Mouse (Mus musculus) common myeloid progenitor, adult 5-6 weeks (primary cell): ENCODE measurements around the gene Mettl18. TPM values are rescaled to one million over a fixed set of nuclear protein-coding genes. Genes with fewer than 3 reads are reported as not detected.
A peak's percentile ranks its signal among the peaks of the same experiment; 100 is the strongest.
"Not testable (repeated sequence)": the region's sequence is repeated elsewhere in the genome, so short reads cannot be mapped to it uniquely, and the experiment has no call there.

Source experiments
- ATAC-seq: replicated peaks from 2 replicates; pipeline ENCODE4 v1.8.0; 2016; ENCODE audit warnings: low read depth, mild to moderate bottlenecking, moderate TSS enrichment, inconsistent platforms; ENCODE audit not compliant: poor library complexity, severe bottlenecking
- total RNA-seq: library from RNA; stranded (forward); fragments of 200-1000, 187-1606 nt; gene quantifications from 2 replicates; pipeline ENCODE4 v1.2.3, GENCODE M21; 2017

Gene Mettl18
- 13.9 and 22.5 TPM in 2 replicates for total RNA-seq

DNA sequence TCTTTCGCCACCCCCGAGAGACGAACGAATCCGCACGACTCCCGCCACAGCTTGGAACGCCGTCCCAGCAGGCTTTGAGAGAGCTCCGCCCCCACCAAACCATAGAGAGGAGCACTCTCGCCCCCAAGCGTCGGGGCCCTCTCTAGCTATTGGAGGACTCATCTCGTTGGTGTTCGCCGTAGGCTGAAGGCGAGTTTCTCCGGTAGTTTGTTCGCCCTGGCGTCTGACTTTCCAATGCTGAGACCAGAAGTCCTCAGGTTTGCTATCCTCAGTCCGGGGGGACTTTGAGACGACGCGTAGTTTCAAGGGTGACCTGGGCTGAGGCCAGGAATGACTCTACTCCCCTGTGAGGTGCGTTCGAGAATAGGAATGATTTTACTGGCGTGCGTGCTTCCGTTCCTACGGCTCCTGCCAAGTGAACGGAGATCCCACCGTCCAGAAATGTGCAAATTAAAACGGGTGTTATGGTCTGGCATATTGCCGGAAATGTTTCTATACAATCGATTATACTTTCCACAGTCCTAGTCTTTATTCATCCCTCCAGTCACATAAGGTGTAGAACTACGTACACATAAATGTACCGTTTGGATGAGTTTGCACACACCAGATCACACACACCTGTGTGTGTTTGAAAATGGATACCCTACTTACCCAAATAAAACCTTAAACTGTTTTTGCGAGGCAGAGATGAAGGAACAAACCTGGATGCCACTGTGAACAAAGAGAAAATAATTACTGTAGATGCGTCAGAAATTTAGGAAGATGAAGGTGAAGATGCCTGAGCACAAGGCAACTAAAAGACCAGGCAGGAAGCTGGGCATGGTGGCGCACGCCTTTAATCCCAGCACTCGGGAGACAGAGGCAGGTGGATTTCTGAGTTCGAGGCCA, at the start of gene Mettl18, which contains the start of gene BC055324:
Gene Mettl18 (plus strand): TSS at position 169 of the 888 bp plus-strand sequence.
Gene BC055324 (minus strand): TSS at position 76 of the 888 bp plus-strand sequence.
- peak; percentile 98 for ATAC-seq

DNA sequence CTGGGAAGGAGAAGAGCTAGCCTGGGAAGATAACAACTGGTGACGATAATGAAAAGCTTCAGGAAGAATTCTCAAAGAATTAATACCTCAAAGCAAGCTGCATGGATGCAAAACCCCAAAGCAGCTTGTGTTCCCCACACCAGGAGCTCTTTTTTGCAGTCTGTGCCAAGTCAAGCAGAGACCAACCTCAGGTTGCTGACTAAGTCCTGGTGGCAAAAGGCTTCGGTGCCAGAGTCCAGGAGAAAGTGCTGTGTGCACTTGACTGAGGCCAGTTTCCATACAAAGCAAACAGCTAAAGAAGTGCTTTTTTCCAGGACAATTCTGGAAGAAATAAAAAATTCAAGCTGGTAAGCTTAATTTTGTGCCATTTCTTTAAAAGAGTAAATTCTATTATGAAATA, 41.3 kb upstream of the Mettl18 start:
- ATAC-seq = no peak

DNA sequence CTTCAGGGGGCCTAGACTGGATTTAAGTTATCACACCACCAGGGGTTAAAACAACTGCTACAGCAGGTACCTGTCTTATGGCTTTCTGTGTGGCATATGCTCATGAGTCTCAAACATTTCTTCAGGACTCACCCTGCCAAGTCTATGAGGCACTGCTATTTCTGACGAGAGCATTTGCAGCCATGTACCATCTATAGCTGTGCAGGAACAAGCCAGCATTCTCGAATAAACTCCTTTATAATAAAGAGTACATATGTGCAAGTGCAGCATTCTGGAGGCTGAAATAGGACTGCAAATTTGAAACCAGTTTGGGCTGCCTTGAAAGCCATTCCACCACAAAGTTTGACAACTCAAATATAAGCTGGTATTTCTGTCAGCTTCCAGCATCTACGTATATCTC, 36.7 kb upstream of the Mettl18 start:
- ATAC-seq = no peak

DNA sequence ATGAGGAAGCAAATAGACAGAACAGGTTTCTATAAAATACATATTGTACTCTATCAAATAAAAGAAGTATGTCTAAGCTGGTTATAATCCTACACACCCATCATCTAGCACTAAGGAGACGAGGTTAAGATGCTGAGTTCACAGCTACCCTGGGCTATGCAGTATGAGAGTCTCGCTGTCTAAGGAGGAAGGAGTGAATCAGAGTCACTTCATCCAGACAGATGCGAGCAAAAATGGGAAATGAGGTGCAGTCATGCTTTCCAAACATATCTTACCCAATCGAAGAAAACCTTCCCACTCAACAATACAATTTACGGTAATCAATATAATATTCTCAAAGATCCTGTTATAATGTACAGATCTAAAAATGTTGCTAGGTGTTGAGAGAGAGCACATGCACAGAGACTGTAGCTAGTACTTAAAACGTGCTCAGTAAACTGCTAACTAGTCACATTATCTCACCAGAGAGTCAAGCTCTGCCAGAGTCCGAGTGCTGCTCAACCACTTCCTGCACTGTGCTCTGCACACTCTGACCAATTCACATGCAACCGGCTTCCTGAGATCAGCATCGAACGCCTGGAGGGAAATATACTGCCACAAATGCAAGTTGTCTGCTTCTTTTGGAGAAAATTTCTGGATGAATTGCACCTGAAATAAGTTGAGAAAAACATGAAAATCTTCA, 30.5 kb upstream of the Mettl18 start:
- ATAC-seq = peak; percentile 81

DNA sequence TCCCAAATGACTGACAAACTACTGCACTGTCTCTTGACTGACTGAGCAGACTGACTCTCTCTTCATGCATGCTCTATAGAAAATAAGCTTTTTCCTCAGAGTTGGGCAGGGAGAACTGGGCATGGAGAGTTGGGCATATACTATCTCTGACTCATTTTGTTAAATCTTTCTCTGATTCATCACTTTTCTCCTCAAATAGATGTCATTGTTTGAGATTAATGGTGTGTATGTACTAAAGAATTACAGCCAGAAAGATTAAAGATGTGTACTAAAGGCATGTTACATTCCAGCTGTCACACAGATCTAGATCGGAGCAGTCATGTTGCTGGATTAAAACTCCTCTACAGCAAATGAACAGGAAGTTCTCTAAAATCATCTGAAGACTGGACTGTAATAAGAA, 20.2 kb upstream of the Mettl18 start:
- no peak for ATAC-seq

DNA sequence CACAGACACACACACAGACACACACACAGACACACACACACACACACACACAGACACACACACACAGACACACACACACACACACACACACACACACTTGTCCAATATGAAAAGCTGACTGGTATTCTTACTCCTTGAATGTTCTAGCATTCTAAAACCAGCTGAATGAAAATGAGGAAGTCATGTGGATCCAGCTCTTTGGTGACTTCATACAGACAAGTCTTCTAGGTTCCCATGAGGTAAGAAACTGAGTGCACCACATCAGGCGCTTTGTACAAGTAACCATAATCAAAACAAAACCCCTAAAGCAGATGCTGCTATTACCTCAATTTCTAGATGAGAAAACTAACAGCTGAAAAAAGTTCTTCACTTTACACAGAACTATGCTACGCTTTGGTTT, 19.6 kb upstream of the Mettl18 start:
- ATAC-seq = peak; percentile 58; the same call in 1 of the 2 replicates

DNA sequence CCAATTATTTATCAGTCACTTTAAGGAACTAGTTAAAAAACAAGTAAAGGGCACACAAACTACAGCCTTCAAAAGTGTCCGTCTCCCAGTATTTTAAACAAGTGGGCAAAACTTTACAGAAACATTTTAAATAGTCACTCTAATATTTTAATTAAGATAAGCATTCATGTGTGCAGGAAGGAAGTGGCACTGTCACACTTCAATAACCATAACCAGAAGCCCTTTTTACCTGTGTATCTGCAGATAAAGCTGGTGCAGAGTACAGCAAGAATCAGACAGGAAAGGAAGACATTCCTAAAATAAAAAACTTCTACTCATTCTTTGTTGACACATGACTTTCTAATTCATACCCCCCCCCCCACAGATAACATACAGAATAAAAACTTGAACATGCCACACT, 18.2 kb upstream of the Mettl18 start:
- no peak for ATAC-seq

DNA sequence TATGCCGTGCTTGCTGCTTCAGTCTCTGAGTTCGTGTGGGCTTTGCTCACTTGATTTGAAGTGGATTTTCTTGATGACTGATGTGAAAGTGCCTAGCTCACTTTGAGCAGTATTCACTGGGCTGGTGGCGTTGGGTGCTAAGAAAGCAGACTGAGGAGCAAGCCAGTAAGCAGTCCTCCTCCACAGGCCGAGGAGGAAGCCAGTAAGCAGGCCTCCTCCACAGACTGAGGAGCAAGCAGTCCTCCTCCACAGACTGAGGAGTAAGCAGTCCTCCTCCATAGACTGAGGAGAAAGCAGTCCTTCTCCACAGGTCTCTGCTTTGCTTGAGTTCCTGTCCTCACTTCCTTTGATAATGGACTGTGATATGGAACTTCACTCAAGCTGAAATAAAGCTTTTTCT, 2.3 kb upstream of the Mettl18 start:
- ATAC-seq = no peak

DNA sequence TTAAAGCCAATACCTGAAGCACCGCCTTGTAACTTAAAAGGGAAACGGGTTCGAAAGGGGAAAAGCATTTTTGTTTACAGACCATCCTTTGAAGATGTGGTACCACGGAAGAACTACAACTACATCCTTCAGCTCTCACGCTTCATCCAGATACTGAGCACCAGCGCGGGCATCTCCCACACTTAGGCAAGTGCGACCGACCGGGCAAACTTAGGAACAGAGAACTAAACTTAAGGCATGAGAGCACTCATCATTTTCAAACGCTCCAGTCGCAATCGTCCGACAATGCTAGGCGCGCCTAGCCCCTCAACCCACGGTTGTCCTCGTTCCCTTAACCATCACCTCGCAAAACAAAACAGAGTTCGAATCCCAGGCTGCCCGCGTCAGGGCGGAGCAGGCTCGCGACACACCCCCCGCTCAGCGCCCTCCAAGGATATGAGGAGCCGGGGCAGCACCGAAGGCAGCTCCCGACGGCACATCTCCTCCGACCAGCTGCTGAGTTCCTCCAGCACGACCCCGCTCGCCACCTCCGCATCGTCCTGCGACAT, 442 bp upstream of the Mettl18 start:
- ATAC-seq = peak; percentile 72

DNA sequence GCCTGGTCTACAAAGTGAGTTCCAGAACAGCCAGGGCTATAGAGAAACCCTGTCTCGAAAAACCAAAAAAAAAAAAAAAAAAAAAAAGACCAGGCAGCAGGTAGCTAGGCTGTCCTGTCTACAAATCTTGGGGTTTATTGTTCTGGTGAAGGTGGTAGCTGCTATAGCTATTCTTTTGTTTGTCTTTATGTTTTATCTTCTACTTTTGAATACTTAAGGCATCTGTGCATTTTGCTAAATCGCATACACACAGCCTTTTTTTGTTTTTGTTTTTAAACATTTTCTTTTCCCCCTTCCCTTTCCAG, 872 bp downstream of the Mettl18 start:
- ATAC-seq = no peak

DNA sequence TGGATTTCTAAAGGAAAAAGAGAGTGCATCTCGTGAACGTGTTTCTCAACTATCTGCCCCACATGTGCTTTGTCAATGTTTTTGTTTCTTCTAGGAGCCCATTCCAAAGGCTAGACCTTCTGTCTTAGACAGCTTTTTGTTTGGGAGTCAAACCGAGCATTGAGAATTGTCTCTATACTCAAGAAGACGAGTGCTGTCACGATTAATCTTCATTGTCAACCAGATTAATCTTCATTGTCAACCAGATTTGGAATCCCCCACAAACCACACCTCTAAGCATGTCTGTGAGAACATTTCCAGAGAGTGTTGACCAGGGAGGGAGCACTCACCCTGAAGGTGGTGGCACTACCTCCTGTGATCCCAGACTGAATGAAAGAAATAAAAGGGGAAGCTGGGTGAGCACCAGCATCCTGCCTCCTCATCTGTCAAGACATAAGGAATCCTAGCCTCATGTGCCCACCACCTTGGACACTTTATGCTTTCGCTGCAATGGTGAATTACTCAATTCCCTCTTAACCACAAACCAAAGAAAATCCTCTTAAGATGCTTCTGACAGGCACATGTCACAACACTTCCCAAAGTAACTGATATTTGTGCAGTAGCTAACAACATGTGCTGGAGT, 7.3 kb downstream of the Mettl18 start:
- ATAC-seq = peak; percentile 80

DNA sequence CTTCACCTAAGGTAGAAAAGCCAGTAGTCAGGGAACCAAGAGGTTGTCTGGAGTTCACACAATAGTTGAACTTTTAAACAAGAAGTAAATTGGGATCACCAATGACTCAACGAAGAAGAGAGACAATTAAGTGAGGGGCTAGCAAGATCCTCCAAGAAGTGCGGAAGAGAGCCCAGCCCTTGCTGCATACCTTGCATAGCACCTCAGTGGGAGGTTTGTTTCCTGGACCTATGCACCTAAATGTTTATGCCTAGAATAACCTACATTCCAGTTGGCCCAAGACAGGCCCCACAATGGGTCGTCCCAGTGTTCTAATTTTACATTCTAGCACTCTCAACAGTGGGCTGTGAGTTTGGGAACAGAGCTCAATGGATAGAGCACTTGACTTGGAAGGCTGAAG, 9.6 kb downstream of the Mettl18 start:
- no peak for ATAC-seq

DNA sequence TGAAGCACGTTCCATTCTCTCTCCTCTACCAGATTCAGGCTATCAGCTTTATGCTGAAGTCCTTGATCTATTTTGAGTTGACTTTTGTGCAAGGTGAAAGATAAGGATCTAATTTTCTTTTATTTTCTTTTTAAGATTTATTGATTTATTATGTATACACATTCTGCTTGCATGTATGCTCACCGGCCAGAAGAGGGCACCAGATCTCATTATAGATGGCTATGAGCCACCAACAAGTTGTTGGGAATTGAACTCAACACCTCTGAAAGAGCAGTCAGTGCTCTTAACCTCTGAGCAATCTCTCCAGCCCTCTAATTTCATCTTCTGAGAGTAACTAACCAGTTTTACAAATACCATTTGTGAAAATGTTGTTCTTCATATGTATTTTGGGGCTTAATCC, 14.5 kb downstream of the Mettl18 start:
- ATAC-seq = peak; percentile 41; the same call in 1 of the 2 replicates

DNA sequence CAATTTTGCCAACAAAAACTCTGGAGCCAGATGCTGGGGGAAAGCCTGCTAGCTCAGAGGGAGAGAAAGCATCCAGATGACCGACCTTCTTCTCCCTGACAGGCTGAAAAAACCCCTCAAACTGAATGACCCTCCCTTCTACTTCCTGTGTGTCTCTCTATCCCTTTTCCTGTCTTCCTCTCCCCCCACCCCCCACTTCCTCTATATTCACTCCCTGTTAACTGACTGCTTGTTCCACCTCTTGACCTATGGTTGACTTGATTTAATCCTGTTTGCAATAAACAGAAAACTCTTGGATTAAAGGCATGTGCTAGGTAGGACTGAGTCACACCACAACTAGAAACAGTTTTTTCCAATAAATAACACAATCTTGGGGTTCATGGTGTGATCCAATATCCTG, 19.9 kb downstream of the Mettl18 start:
- ATAC-seq = no peak

DNA sequence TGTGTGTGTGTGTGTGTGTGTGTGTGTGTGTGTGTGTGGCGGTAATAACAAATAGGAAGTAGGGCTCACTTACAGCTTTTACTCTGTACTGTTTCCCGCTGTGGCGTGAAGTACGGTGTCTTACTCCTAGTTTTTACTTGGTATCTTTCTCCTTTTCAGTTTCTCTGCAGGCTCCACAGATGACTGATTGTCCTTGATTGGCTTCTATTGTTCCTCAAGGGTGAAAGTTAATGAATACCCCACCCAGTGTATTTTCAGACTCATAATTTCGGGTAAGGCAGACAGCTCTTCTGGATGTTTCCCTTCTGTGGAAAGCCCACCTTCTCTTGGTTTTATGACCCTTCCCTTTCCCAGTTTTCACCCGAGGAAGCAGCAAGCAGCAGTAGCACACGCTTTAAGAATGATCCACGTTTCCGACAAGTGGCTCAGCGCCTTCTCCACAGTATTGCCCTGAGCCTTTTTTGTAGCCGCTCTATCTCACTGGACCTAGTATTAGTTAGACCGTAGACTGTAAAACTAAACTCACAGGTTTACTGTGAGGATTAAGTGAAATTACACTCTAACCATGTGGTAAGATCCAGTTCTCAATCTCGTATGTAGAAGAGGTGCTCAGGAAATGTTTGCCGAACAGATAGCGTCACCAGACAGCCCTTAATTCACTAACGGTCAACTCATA, 23.7 kb downstream of the Mettl18 start:
- ATAC-seq = no peak

DNA sequence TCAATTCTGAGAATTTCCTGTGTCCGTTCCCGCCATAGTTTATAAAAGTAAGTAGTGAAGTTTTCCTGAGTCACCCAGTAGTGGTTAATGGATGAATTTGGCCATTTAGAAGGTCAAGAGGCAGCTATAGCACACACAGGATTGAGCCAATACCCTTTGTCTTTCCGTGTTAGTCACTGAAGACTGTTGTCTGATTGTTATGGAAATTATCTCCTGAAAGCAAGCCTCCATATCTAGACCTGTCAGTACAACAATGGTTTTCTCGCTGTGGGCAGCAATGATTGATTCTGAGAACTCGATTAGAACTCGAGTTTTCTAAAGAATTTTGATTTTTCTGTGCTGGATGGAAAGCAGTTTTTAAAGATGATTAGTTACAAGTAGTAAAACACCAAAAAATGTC, 25.1 kb downstream of the Mettl18 start:
- ATAC-seq = no peak

DNA sequence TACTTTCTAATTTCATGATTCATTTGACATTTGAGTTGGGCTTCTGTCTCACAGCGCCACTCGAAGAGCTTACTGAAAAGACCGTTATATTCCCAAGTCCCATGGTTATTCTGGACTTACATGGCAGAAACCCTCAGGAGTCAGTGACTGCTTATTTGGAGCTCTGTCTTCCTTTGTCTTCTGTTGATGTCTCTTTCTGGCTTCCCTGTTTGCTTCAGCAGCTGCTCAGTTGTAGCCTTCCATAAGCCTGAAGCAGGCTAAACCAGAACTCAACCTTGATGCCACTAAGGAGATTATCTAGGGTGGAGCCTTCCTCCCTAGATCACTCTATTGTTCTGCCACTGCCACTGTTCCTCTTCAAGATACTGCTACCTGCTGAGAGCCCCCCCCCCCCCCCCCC, 26.1 kb downstream of the Mettl18 start:
- ATAC-seq = not testable (repeated sequence)

DNA sequence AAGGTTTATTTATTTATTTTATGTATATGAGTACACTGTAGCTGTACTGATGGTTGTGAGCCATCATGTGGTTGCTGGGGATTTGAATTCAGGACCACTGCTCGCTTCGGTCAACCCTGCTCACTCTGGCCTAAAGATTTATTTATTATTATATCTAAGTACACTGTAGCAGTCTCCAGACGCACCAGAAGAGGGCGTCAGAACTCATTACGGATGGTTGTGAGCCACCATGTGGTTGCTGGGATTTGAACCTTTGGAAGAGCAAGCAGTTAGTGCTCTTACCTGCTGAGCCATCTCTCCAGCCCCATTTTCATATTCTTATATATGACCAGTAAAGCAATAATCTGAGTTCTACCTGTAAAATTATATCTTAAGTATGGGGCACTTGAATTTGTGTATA, 27.4 kb downstream of the Mettl18 start:
- not testable (repeated sequence) for ATAC-seq

DNA sequence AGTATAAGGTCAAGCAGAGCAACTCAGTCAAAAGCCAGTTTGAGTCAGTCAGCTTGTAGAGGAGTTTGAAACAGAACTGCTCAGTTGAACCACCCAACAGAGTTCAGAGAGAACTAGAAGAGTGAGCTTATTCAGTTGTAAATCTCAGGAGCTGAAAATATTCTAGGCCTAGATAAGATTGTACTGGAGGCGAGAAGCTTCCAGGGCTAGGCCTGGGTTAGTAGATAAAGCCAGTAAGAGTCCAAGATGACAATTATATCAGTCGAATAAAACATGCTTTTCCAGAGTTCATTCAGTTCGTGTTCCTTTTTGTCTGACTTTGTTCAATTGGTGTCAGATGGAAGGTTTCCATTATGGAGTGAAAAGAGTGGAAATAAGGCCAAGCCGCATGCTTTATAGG, 31.0 kb downstream of the Mettl18 start:
- ATAC-seq = no peak

DNA sequence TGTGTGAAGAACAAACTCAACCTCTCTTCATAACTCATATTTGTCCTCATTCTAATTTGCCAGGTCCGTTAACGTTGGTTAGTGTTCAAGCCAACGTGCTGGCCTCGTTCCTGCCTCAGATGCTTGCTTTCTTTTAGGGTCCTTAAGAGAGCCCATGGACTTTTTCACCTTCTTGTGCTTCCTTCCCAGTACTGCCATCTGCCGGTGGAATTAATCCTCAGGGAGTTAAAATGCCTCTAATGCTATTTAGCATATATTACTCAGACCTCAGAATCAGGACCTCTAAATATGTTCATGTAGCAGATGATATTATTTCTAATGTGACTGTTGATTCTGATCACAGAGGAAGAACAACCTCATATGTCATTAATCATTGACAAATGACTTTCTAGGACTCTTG, 32.7 kb downstream of the Mettl18 start:
- ATAC-seq = no peak
